Mouse (Mus musculus) R1 (cell line): ENCODE data around the gene Klhl12.
A peak's percentile ranks its signal among the peaks of the same experiment; 100 is the strongest.
"Not testable (repeated sequence)": the region's sequence is repeated elsewhere in the genome, so short reads cannot be mapped to it uniquely, and the experiment has no call there.

Source experiments
- DNase-seq: peaks from one replicate; pipeline ENCODE4 v3.0.0-alpha.2; 2018; ENCODE audit warnings: low read depth, low spot score

The Klhl12 gene

DNA sequence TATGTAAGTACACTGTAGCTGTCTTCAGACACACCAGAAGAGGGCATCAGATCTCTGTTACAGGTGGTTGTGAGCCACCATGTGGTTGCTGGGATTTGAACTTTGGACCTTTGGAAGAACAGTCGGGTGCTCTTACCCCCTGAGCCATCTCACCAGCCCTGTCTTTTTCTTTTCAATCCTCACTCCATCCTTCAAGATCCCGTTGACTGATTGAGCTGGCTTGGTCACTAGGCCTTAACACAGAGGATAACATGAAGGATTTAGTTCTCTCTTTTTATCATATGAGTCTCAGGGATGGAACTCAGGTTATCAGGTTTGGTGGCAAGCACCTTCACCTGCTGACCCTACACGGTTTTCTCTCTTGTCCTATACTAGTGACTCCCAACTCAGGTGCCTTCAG is 6.8 kb upstream of the Klhl12 start:
- not testable (repeated sequence) for DNase-seq

DNA sequence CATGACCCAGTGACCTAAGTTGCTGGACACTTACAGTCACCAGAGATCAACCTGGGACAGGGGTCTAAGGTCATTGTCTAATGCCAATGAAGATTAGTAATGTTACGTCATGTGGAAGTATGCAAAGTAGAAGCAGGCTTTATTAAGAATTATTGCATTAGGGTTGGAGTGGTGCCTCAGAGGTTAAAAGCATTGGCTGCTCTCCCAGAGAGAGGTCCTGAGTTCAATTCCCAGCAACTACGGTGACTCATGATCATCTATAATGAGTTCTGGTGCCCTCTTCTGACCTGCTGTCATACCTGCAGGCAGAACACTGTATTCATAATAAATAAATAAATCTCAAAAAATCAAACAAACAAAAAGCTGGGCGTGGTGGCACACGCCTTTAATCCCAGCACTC is 5.1 kb upstream of the Klhl12 start:
- no peak for DNase-seq

- peak; percentile 39 for DNase-seq
These were observed 4.3 kb upstream of the Klhl12 start for GRCm38 (mm10) chr1:134450986-134451385.

- no peak for DNase-seq
These were observed 729 bp downstream of the Klhl12 start for GRCm38 (mm10) chr1:134456060-134456459.

- peak; percentile 38 for DNase-seq
These were observed 2.9 kb downstream of the Klhl12 start for GRCm38 (mm10) chr1:134458139-134458727.

- DNase-seq, result no peak
These were observed 5.3 kb downstream of the Klhl12 start for GRCm38 (mm10) chr1:134460294-134461284.

DNA sequence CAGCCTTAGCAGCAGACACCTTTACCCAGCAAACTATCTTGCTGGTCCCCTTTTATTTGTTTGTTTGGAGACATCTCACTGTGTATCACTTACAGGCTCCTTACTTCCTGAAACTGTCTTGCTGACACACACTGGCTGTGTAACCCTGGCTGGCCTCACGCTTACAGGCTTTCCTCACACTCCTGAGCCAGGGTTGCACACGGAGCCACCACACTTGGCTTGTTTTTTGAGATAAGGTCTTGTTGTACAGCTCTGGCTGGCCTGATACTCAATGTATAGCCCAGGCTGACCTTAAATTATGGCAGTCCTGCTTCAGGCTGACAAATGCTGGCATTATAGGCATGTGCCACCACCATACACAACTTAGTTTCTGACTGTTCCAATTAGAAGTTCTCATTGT is 29.3 kb downstream of the Klhl12 start:
- no peak for DNase-seq

- DNase-seq, result no peak
These were observed 35.8 kb downstream of the Klhl12 start for GRCm38 (mm10) chr1:134490903-134491801.

DNA sequence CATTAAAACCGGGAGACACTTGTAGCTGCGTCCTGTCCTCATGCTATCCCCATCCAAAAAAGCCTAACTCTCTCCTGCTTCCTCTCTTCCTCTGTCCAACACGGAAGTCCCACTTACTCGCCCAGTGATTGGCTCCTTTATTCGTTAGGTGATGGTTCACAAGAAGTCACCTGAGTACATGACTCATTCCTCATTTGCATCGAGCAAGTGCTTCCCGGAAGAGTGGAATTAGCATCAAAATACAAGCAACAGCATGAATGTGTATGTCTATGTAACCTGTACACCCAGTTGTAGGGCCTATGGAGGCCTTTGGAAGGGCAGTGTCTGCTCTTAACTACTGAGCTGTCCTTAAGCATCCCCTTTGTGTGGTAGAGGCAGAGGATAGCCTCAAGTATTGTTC is 36.9 kb downstream of the Klhl12 start:
- DNase-seq, result peak; percentile 95

DNA sequence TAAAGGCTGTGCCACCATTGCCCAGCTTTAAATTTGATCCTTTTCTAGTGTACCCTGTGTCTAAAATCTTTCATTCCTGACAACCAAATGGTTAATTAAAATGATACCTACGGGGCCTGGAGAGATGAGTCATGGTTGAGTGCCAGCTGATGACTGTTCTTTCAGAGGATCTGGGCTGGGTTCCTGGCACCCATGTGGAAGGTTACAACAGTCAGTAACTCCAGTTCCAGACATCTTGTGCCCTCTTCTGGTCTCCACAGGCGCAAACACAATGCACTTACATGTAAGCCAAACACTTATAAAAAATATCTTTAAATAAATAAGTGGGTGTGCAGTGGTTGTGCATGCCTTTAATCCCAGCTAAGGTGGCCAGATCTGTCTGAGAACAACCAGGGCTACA is 38.2 kb downstream of the Klhl12 start:
- peak; percentile 29 for DNase-seq

DNA sequence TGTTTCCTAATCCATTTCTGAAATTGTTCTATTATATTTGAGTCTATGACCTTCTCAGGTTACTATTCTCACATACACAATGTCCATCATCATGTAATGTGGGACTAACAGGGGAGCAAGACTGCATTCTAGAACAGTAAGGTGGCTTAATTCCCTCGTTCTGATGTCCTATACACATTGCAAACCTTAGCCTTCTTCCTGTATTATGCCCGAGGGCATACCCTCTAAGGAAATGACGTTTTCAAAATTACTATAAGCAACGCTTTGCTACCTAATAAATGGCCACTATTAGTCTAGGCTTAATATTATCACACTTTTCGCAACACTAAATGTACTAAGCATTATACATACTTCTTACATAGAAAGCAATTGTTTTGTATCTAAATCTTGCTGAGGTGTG is 38.6 kb downstream of the Klhl12 start:
- no peak for DNase-seq

DNA sequence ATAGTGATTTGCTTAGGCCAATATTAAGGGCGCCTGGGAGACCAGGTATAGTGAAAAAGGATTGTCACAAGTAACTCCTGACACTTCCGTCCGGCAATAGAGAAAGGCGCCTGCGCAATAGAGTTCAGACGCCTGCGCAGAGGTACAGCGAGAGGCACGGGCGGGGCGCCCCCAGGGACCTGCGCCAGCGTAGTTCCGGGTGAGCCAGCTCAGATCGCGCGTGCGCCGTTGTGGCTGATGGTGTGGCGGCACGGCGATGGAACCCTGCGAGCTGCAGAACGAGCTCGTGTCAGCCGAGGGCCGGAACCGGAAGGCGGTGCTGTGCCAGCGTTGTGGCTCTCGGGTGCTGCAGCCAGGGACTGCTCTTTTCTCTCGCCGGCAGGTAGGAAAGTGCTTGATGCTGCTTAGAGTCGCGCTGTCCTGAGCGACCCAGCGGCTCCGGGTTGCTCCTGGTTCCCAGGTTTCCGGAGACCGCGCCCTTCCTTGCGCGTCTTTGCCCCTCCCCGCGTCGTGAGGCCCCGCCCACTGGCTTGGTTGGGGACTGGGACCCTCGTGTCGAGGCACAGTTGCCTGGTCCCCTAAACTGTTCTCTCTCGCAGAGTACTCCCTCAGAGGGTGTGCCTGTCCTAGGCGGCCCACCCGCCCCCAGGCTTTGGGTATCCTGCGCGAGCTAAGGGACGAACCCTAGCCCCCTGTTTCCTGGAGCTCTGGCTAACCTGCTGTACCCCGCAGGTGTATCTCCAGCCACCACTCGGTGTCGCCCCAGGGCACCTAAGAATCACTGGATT is 39.3 kb downstream of the Klhl12 start, which contains the start of gene Rabif:
Rabif (plus strand) TSS at position 221 of the 788 bp plus-strand sequence.
- peak; percentile 98 for DNase-seq

- DNase-seq, result no peak
These were observed 39.8 kb downstream of the Klhl12 start for GRCm38 (mm10) chr1:134495216-134495539.

GRCm38 (mm10) chr1:134495991-134496390 is 40.7 kb downstream of the Klhl12 start:
- DNase-seq, result peak; percentile 45

- DNase-seq, result peak; percentile 88
These were observed 45.6 kb downstream of the Klhl12 start for GRCm38 (mm10) chr1:134500916-134501315.

- DNase-seq, result no peak
These were observed 50.9 kb downstream of the Klhl12 start for GRCm38 (mm10) chr1:134506201-134506600.

GRCm38 (mm10) chr1:134510018-134510417 is 54.7 kb downstream of the Klhl12 start:
- no peak for DNase-seq

DNA sequence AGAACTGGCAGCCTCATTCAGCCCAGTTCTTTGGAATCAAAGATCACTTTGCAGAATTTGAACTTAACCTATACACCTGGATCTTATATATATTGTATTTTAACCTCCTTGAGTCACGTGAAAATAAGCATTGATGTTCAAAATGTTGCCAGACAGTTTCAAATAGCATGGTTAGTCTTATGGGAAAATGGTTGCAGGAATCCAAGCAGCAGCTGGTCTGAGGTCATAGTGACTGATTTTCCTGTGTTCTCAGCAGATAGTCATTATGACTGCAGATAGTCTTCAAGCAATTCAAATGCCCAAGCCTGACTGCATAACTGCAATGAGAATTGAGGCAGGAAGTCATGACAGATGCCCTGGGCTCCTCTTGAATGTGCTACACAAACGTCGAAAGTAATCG is 56.9 kb downstream of the Klhl12 start:
- no peak for DNase-seq

GRCm38 (mm10) chr1:134512584-134512983 is 57.3 kb downstream of the Klhl12 start:
- no peak for DNase-seq

- peak; percentile 78 for DNase-seq
These were observed 58.1 kb downstream of the Klhl12 start for GRCm38 (mm10) chr1:134513312-134513860.
